Mouse (Mus musculus) urinary bladder, adult 2 months (tissue): ENCODE data around the gene Macrod2. TPM values are rescaled to one million over a fixed set of nuclear protein-coding genes. Genes with fewer than 3 reads are reported as not detected.

Experiments
- polyA plus RNA-seq: library from polyadenylated mRNA; depleted of rRNA; stranded (reverse); fragments of >200 nt; gene quantifications from 2 replicates; pipeline ENCODE4 v1.2.3, GENCODE M21; 2012; rRNA removed

The Macrod2 gene
- polyA plus RNA-seq, 1 experiment: 3.5 TPM

Other genes with a start within 250 kb of the Macrod2 start
- not detected in 2 replicates for gene Gm17374, start 243.3 kb upstream of the Macrod2 start, polyA plus RNA-seq
- 5.9 and 9.5 TPM in 2 replicates for gene Esf1, start 224.7 kb upstream of the Macrod2 start, polyA plus RNA-seq
- 13.5 and 14.3 TPM in 2 replicates for gene Ndufaf5, start 224.7 kb upstream of the Macrod2 start, polyA plus RNA-seq
- not detected in 2 replicates for gene Sel1l2, start 5.6 kb upstream of the Macrod2 start, polyA plus RNA-seq